Comparison of ENCODE assay signal across 8 mouse cellular contexts in genomic region chr17:12688427-12689110, GRCm38 (mm10). TPM values are rescaled to one million over a fixed set of nuclear protein-coding genes. Genes with fewer than 3 reads are reported as not detected.
DNase-seq lines count a peak whose midpoint lies in the region; ATAC-seq lines count a peak whose summit lies in the region.

No protein-coding gene starts in this region.

- no peak overlapping the region for H3K27ac ChIP-seq in heart, embryonic 11.5 days (ENCODE audit: low read depth, low read length)
- H3K27ac ChIP-seq in neural tube, embryonic 15.5 days (replicated peaks), result no peak overlapping the region; the same call in 1 of the 2 replicates

- peaks cover 9% of the 10 kb centered on the region; the same call in 1 of the 2 replicates for H3K4me1 ChIP-seq in heart, embryonic 11.5 days (ENCODE audit: control insufficient read depth, insufficient read depth, low read length)
- H3K4me1 ChIP-seq in neural tube, embryonic 15.5 days, result no peaks in the 10 kb centered on the region

- no peak for ATAC-seq in heart, embryonic 11.5 days (replicated peaks; ENCODE audit: insufficient number of reproducible peaks, low FRiP score, low TSS enrichment)
- ATAC-seq in neural tube, embryonic 15.5 days (ENCODE audit: low FRiP score), result peak; percentile 68
- no peak for ATAC-seq in monocyte, adult 5-6 weeks (replicated peaks; ENCODE audit: insufficient number of reproducible peaks, low FRiP score, low TSS enrichment, poor library complexity, severe bottlenecking)

- H3K9me3 ChIP-seq in heart, embryonic 11.5 days (replicated peaks; ENCODE audit: control insufficient read depth, low read length), result no peaks in the 10 kb centered on the region
- H3K9me3 ChIP-seq in neural tube, embryonic 15.5 days (replicated peaks), result no peaks in the 10 kb centered on the region

- peak; percentile 98 for DNase-seq in heart, adult 11 months
- DNase-seq in R1 (ENCODE audit: low read depth, low spot score), result peak; percentile 16
- peak; percentile 74 to 82 for DNase-seq in cerebellum, postnatal 25 days
- DNase-seq in heart, postnatal 25 days (ENCODE audit: low spot score), result peak; percentile 39
- no peak for DNase-seq in ovary, postnatal 10 days (ENCODE audit: low spot score)

- no peaks in the 10 kb centered on the region for H3K27me3 ChIP-seq in heart, embryonic 11.5 days (ENCODE audit: control insufficient read depth, insufficient read depth, low read length)
- no peaks in the 10 kb centered on the region for H3K27me3 ChIP-seq in neural tube, embryonic 15.5 days (replicated peaks)

- no peak overlapping the region for H3K4me3 ChIP-seq in heart, embryonic 11.5 days (ENCODE audit: low read depth, low read length)
- H3K4me3 ChIP-seq in neural tube, embryonic 15.5 days (replicated peaks), result no peak overlapping the region

- 66% methylated on average over 20 of the region's 20 CpGs for WGBS in heart, embryonic 11.5 days (ENCODE audit: insufficient replicate concordance)
- 84% methylated on average over 20 of the region's 20 CpGs for WGBS in neural tube, embryonic 15.5 days

- no peak overlapping the region for H3K4me2 ChIP-seq in heart, embryonic 11.5 days
- H3K4me2 ChIP-seq in neural tube, embryonic 15.5 days, result no peak overlapping the region

- peaks cover 70% of the 10 kb centered on the region for H3K36me3 ChIP-seq in heart, embryonic 11.5 days (ENCODE audit: control insufficient read depth, insufficient read depth, low read length)
- H3K36me3 ChIP-seq in neural tube, embryonic 15.5 days, result peaks cover 99% of the 10 kb centered on the region

- intact Hi-C loops in heart, postnatal 25 days (cut with DNase I), result no loop called here

- H3K9ac ChIP-seq in heart, embryonic 11.5 days (ENCODE audit: low read depth, low read length), result no peak overlapping the region
- no peak overlapping the region for H3K9ac ChIP-seq in neural tube, embryonic 15.5 days (replicated peaks)

RNA-seq across cellular contexts. Expression of gene Slc22a1, which starts 12.9 kb away (rescaled TPM):
- 0.82 and 2.1 TPM in 2 replicates for polyA plus RNA-seq in heart, embryonic 11.5 days (2014; fragmentation: Nextera tagmentation; extraction: Ambion mirVana)
- 10 to 100 TPM; 11.3 to 12.8 TPM for total RNA-seq in heart, postnatal 25 days (2021)
- polyA plus RNA-seq in neural tube, embryonic 15.5 days (2015; fragmentation: Nextera tagmentation; extraction: Ambion mirVana), result not detected in 2 replicates
- not detected in 3 replicates for total RNA-seq in monocyte, adult 5-6 weeks (2017)

Comparison
In these comparisons a context has a peak if more than half of its experiments do, and no peak if none do; other contexts are left out.
1. RNA of gene Slc22a1, which starts 12.9 kb away (total RNA-seq): 11.3 to 12.8 TPM in heart, postnatal 25 days; not detected in monocyte, adult 5-6 weeks; every median in the first group is over 10 times any median in the second.